Mouse (Mus musculus) G1E (cell line): ENCODE measurements around the gene Mapt.
A peak's percentile ranks its signal among the peaks of the same experiment; 100 is the strongest.

Experiments
- CTCF ChIP-seq: IDR thresholded peaks from 2 replicates; pipeline ENCODE4 v1.5.1; 2012; ENCODE audit warnings: low read depth, low read length, inconsistent platforms, mixed read lengths
- GATA2 ChIP-seq: IDR thresholded peaks from 2 replicates; pipeline ENCODE4 v1.6.1; 2012; ENCODE audit warnings: low read depth, low read length, inconsistent platforms, borderline replicate concordance
- TAL1 ChIP-seq: conservative IDR thresholded peaks from 2 replicates; pipeline ENCODE4 v1.6.1; 2012; ENCODE audit warnings: low read depth, low read length, inconsistent platforms, mixed read lengths

- TF ChIP-seq CTCF = no peak
- TF ChIP-seq TAL1 = peak; percentile 70
- no peak for TF ChIP-seq GATA2
Measured at GRCm38 (mm10) chr11:104293241-104293640, 62.1 kb downstream of the Mapt start.
